Mouse (Mus musculus) layer of hippocampus, adult 18-20 months (tissue): ENCODE data around the gene Nhp2. TPM values are rescaled to one million over a fixed set of nuclear protein-coding genes. Genes with fewer than 3 reads are reported as not detected.

Source experiments
- DNase-seq, 2 experiments: peaks; one replicate each; pipeline ENCODE4 v3.0.0; 2022; ENCODE audit warnings: low spot score in 2 of 2
- long read RNA-seq: library from polyadenylated mRNA; stranded (forward); transcript quantifications from one replicate; pipeline ENCODE4 v2.0.0, GENCODE M21; 2021
- total RNA-seq, 2 experiments: library from RNA; stranded (reverse); gene quantifications; 2 replicates each; pipeline ENCODE4 v1.2.3; 2021

Nhp2 gene
- 10 to 100 TPM; 41.5 to 46.1 TPM for total RNA-seq
- long read RNA-seq, transcript Nhp2-202 (4 exons, 1,042 nt), result major isoform, 43 of 46 reads
- long read RNA-seq, partial matches to known transcripts, result 0 of 46 reads
- long read RNA-seq, other reads (novel, unspliced or antisense), result 2 of 46 reads

DNA sequence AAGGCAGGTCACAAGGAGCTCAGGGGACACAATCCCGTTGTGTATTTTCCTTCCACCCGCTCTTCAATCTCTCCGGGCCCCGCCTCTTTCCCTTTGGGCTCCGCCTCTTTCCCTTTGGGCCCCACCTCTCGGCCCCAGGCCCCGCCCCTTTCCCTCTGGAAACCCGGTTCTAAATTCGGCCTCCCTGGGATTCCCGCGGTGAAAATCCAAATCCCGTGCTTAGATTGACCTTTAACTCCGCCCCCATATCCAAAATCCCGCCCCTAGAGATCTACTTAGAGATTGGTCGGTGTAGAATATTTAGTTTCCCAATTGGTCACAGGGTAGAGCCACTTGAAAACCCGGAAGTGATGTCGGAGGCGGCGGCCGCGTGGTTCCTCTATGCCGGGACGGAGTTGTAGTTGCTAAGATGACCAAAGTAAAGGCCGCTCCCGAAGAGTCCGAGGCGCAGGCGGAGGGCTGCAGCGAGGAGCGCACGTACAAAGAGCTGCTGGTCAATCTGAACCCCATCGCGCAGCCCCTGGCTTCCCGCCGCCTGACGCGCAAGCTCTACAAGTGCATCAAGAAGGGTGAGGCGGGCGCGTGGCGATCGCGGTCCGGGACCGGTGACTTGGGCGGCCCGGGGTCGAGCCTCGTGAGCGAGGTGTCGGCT lies at the start of gene Nhp2:
TSS of gene Nhp2 (plus strand) at position 327 of the 652 bp plus-strand sequence.
- peak; percentile 84 to 95 for DNase-seq

GRCm38 (mm10) chr11:51576454-51576853 lies 43.1 kb upstream of the Nhp2 start:
- DNase-seq, result peak in 1 of 2 experiments; percentile 52

- no peak for DNase-seq
Observed at GRCm38 (mm10) chr11:51577587-51577986, 41.9 kb upstream of the Nhp2 start.

DNA sequence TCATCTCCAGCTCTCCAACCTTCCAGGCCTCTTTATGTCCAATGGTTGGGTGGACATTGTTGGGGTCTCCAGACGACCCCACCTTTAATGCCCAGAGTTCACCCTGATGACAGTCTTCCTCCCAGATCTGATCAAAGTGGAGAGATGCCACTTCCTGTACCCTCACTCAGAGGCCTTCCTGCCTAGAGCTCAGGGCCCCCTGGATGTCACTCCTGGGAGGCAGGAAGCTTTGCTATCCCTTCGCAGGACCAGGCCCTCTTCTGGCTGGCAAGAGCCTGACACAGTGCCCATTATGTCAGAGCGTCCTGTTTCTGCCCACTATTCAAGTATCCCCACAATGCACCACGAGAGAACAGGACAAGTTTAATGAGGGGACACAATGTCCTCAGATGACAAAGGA lies 40.5 kb upstream of the Nhp2 start:
- no peak for DNase-seq

DNA sequence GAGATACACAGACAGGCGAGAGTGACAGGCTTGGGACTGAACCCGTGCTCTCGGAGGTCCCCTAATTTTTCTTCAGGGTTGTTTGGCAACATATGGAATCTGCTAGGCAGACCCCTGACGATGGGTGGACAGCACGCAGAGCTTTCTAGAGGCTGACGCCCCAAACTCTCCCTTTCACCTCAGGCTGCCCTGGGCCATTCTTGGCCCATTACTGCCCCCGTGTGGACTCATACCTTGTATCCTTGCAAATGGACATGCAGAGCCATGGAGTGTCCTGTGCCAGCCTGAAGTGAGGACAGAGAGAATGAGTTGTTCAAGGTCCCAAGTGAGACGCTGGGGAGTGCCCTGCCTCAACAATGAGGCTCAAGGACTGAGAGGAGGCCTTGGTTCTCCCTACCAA lies 36.8 kb upstream of the Nhp2 start:
- peak in 1 of 2 experiments; percentile 53 for DNase-seq

DNA sequence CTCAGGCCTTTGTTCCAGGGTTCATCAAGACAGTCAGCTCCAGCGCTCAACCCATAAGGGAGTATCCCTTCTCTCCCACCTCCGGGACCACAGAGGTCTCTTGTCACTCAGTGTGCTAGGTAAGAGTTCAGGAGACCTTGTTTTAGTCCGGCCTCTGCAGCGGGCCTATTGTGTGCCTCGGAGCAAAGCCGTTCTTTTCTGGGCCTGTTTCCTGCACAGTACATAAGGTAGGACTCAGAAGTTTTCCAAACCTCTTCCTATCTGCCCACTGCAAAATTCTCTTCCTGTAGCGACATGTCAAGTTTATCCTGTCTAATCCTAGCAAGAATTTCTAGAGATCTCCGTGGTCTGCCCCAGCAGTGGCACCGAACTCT lies 35.5 kb upstream of the Nhp2 start:
- DNase-seq, result no peak

DNA sequence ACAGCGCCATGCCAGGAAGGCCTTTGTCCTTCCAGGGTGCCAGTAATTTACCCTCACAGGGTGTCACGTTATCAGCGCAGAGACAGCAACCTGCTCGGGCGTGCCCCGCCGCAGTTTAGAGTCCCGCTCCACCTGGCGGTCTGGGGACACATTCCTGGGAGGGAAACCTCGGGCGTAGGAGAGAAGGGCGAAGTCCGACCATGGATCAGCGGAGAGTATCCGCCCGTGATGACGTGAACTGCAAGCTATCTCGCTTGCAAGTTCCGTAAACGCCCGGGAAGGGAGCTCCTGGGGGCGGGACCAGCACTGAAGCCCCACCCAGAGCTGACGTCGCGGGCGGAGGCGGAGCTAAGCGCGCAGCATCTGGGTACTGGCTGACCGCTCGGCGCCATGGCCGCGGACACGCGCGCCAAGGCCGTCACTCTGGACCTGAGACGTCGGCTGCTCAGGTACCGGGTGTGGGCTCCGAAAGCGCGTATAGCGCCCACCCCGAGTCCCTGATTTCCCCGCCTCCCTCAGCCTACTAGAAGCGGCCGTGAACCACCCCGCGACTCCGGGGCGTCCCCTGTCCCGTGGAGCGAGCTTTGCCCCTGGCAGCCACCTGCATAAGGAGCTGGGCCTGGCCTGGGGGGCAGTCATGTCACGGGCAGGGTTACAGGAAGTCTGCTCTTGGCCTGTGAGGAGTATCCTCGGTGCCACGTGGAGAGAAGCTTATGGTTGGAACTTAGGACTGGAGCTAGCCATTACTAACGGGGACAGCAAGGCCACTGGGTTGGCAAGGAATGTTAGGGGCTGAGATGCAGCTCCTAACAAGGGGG lies 34.9 kb upstream of the Nhp2 start, which contains the start of gene Phykpl:
TSS of gene Phykpl (plus strand) at position 327 of the 818 bp plus-strand sequence.
- DNase-seq, result peak; percentile 91 to 95

- no peak for DNase-seq
Observed at GRCm38 (mm10) chr11:51585608-51586252, 33.8 kb upstream of the Nhp2 start.

DNA sequence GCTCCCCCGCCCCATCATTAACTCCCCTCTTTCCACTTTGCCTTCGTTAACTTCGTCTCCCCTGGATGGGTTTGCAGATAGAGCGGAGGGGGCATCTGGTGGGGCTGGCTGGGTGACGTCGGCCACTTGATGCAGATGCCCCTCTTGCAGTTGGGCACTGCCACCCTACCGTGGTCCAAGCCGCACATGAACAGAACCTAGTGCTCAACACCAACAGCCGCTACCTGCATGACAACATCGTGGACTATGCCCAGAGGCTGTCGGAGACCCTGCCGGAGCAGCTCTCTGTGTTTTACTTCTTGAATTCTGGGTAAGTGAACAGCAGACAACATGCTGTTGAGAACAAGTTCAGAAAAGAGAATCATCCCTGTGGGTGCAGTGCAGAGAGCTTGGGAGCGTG lies 33.1 kb upstream of the Nhp2 start:
- DNase-seq, result no peak

DNA sequence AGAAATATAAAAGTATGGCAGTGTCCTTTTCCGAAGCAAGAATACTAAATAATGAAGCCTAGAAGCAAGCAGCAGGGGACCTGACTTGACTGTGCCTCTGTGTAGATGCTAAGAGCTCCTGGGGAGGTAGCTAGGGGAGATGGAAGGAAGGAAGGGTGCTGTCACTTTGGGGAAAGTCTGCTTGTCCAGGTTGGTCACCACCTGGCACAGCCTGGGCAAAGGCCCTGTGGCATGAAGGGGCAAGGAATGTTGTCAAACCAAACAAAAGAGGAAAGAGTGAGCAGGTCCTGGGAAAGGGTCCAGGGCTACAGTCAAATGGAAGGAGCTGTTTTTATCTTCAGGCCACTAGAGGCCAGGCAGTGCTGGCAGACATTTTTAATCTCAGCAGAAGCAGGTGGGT lies 32.5 kb upstream of the Nhp2 start:
- DNase-seq, result no peak

GRCm38 (mm10) chr11:51588833-51589232 lies 30.7 kb upstream of the Nhp2 start:
- DNase-seq, result no peak

- DNase-seq, result no peak
Observed at GRCm38 (mm10) chr11:51590002-51590401, 29.5 kb upstream of the Nhp2 start.

GRCm38 (mm10) chr11:51591168-51591567 lies 28.4 kb upstream of the Nhp2 start:
- no peak for DNase-seq

DNA sequence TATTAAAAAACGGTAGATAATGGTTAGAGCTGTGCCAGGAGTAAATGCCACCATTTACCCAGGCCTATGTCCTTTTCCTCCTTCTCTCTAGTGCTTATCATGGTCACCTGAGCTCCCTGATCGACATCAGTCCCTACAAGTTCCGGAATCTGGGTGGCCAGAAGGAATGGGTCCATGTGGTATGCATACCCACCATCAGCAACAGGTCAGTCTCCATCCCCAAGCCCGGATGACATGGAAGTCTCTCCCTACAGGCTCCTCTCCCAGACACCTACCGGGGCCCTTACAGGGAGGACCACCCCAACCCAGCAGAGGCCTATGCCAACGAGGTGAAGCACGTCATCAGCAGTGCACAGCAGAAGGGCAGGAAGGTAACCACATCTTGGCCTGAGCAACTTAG lies 27.6 kb upstream of the Nhp2 start:
- DNase-seq, result no peak

DNA sequence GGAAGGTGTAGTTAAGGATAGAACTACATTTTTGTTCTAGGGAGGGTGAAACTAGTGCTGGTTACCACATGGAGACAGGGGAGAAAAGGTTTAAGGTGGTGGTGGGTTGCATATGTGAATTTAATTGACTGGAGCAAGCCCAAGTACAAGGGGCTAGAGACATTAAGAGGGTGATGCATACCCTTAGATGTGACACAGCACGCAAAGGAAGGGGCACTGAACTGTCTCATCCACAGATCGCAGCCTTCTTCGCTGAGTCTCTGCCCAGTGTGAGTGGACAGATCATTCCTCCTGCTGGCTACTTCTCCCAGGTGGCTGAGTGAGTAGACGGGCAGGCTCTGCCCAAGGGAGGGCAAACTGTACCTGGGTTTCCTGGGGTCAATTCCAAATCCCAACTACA lies 26.2 kb upstream of the Nhp2 start:
- DNase-seq, result no peak

GRCm38 (mm10) chr11:51593849-51594248 lies 25.7 kb upstream of the Nhp2 start:
- DNase-seq, result no peak

GRCm38 (mm10) chr11:51594715-51595350 lies 24.7 kb upstream of the Nhp2 start:
- DNase-seq, result no peak

GRCm38 (mm10) chr11:51595459-51596083 lies 24.0 kb upstream of the Nhp2 start:
- DNase-seq, result no peak

GRCm38 (mm10) chr11:51597553-51597952 lies 22.0 kb upstream of the Nhp2 start:
- no peak for DNase-seq

GRCm38 (mm10) chr11:51602253-51602652 lies 17.3 kb upstream of the Nhp2 start:
- DNase-seq, result no peak
